Mouse (Mus musculus): ENCODE results near the gene Vmn1r179.
"Not testable (repeated sequence)": the region's sequence is repeated elsewhere in the genome, so short reads cannot be mapped to it uniquely, and the experiment has no call there.

DNA sequence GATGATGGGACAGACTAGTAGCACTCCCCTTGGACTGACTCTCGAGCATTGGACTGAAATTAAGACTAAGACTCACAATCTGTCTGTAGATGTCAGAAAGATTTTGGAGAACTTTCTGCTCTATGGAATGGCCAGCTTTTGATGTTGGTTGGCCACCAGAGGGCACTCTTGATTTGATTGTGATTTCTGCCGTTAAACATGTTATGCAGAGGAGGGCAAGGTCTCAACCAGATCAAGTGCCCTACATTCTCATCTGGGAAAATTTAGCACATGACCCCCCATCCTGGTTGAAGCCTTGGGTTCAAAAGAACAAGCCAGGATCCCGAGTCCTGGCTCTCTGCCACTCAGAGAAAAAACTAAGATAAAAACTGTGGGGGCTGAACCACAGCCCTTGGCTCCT lies 41.3 kb downstream of the Vmn1r179 start:
- not testable (repeated sequence) for TF ChIP-seq POLR2A, CTCF (IDR thresholded peaks at IDR 0.05; ENCODE audit: insufficient read depth, low read depth, low read length)

All from olfactory bulb, adult 2 months (tissue).